Mouse (Mus musculus) activated CD4-positive, CD25-positive, alpha-beta regulatory T cell (primary cell): Measurements from ENCODE around the gene Usp25. TPM values are rescaled to one million over a fixed set of nuclear protein-coding genes. Genes with fewer than 3 reads are reported as not detected.

Experiments
- polyA plus RNA-seq, 2 experiments: library from polyadenylated mRNA; unstranded; fragments of 100-300 nt; shearing (Covaris generic); gene quantifications; one replicate each; pipeline ENCODE4 v1.2.1; 2017

Usp25 gene
- polyA plus RNA-seq: 100 to 1,000 TPM; 140 to 143 TPM

DNA sequence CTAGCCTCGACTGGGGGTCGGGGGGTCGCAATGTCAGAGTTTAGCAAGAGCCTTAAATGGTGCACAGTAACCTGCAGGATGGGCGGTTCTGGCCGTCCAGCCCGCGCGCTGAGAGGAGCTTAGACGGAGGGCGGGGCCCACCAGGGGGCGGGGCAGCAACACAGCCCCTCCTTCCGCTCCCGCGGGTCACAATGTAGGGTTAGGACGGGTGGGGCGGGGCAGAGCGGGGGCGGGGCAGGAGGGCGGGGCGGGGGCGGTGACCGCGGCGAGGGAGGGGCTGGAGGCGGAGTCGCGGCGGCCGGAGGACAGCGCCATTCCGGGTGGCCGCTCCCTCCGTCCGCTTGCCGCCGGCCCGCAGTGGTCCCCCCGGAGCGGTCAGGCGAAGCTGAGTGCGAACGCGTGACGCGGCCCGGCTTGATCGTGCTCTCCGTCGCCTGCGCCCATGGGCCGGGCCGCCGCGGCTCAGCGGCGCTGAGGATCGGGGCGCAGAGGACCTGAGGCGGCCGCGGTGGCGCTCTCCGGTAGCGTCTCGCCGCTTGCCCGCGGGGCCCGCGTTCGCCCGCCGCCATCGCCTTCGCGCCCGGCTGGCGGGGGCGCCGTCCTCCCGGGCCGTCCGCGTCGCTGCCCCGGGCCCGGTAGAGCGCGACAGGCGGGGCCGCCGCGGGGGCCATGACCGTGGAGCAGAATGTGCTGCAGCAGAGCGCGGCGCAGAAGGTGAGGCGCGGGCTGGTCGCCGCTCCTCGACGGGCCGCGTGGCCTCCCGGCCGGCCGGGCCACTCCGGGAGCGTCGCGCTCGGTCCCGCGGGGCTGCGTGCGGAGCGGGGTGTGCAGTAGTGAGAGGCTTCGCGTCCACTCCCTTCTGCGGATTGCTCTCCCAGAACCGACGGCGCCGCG lies at the start of gene Usp25:
TSS of gene Usp25 (plus strand) at position 280 of the 894 bp plus-strand sequence.

